Mouse (Mus musculus) gastrocnemius, postnatal 14 days (tissue): Measurements from ENCODE around the gene Trir. TPM values are rescaled to one million over a fixed set of nuclear protein-coding genes. Genes with fewer than 3 reads are reported as not detected.

Source experiments
- DNase-seq: peaks from one replicate; pipeline ENCODE4 v3.0.0; 2021; ENCODE audit warnings: mixed read lengths
- intact Hi-C: fragments of 180-260 bp; cut with DNase I; formaldehyde crosslinking; loops from one replicate; pipeline ENCODE4 v1.15.1; 2025; ENCODE audit warnings: low total_unique reads
- total RNA-seq, 2 experiments: library from RNA; stranded (reverse); gene quantifications; 2 replicates each; pipeline ENCODE4 v1.2.3; 2021

The Trir gene
- total RNA-seq, 2 experiments from 2014 or later: 77.5 to 92.1 TPM

- intact Hi-C loops: no loop called here
- DNase-seq: peak; percentile 96
Measured at GRCm38 (mm10) chr8:84990349-84990748, 36.3 kb upstream of the Trir start, which contains the start of gene Hook2. TSS of gene Hook2 (plus strand) at chr8:84990603.

- intact Hi-C loops: no loop called here
- DNase-seq: peak; percentile 40
Measured at GRCm38 (mm10) chr8:84990836-84991235, 35.8 kb upstream of the Trir start.

- intact Hi-C loops: no loop called here
- DNase-seq: no peak
Measured at GRCm38 (mm10) chr8:84994375-84994774, 32.2 kb upstream of the Trir start.

DNA sequence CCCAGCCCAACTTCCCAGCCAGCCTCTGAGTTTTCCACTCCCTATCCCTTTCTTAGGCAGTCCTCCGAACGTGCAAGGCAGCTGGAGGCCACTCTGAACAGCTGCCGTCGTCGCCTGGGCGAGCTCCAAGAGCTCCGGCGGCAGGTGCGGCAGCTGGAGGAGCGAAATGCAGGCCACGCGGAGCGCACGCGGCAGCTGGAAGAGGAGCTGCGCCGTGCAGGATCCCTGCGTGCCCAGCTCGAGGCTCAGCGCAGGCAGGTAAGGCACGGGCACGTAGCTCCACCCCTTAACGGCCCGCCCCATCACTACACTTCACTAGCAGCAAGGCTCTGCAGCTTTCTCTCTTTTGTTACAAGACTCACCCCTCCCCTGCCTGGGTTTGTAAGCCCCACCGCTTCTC lies 30.9 kb upstream of the Trir start:
- DNase-seq: peak; percentile 56
- intact Hi-C loops: loop anchor here (5.0 kb wide), 1 partner anchor 68 kb away; no protein-coding TSS in a partner anchor

DNA sequence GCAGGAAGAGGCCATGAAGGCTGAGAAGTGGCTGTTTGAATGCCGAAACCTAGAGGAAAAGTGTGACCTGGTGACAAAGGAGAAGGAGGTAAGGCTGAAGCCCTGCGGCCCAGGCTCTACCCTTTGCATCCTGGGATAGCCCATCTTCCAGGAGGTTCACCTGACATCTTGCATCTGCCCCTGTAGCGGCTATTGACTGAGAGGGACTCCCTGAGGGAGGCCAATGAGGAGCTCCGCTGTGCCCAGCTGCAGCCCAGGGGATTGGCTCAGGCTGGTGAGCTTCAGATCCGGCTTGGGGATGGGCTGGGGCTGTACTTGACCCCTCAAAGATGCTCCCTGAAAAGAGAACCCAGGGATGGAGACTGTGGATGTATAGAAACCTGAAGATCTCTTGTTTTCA lies 29.6 kb upstream of the Trir start:
- DNase-seq: no peak
- intact Hi-C loops: loop anchor here (5.0 kb wide), 1 partner anchor 70 kb away; no protein-coding TSS in a partner anchor

- peak; percentile 92 for DNase-seq
- intact Hi-C loops: loop anchor here (5.0 kb wide), 1 partner anchor 70 kb away; no protein-coding TSS in a partner anchor
Measured at GRCm38 (mm10) chr8:84997649-84998295, 28.9 kb upstream of the Trir start.

- intact Hi-C loops: no loop called here
- DNase-seq: peak; percentile 52
Measured at GRCm38 (mm10) chr8:85007686-85008085, 18.9 kb upstream of the Trir start.

- no peak for DNase-seq
- intact Hi-C loops: no loop called here
Measured at GRCm38 (mm10) chr8:85011242-85011641, 15.4 kb upstream of the Trir start.

DNA sequence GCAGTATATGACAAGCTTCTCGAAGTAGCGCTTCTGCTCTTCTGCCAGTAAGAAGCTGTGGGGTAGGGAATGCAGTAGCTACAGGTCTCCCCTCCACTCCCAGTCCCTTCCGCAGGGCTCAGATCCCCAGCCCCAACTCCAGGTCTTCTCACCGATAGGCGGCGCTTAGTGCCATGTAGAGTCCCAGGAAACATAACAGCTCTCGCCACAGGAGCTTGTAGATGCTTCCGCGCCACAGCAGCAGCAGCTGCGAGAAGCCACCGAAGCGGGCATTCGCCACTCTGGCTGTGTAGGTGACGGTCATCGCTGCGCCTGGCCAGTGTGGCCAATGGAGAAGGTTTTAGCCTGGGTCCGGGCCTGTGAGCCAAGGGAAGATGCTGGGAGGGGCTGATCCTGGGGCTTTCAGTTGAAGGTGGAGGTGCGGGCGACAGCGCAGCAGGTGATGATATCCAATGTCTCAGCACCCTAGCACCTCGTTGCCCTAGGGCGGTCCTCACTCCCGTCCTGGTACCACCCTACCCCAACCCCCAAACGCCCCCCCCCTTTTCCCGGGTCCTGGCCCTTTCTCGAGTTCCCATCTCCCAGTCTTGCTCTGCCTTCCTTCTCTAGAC lies 13.3 kb upstream of the Trir start:
- peak; percentile 63 for DNase-seq
- intact Hi-C loops: no loop called here

- DNase-seq: no peak
- intact Hi-C loops: no loop called here
Measured at GRCm38 (mm10) chr8:85014431-85014830, 12.2 kb upstream of the Trir start, which contains the start of gene Best2. TSS of gene Best2 (minus strand) at chr8:85014531.

GRCm38 (mm10) chr8:85016724-85017123 lies 9.9 kb upstream of the Trir start:
- intact Hi-C loops: no loop called here
- DNase-seq: no peak

DNA sequence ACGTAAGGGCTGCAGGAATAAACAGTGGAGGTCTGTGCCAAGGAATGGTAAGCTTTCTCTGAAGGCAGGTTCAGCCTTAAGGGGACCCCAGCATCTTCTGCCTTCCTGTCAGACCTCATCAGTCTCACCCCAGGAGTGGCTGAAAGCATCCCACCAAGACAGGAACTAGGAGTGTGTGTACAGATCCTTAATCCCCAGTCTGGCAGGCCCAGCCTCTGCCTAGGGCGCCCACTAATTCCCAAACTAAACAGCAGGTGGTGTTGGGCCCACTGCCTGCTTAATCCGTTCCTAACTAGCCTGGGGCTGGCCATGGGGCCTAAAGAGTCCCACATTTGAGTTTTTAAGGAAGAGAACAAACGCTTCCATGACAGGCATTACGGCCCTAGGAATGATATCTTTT lies 9.4 kb upstream of the Trir start:
- intact Hi-C loops: no loop called here
- DNase-seq: no peak

DNA sequence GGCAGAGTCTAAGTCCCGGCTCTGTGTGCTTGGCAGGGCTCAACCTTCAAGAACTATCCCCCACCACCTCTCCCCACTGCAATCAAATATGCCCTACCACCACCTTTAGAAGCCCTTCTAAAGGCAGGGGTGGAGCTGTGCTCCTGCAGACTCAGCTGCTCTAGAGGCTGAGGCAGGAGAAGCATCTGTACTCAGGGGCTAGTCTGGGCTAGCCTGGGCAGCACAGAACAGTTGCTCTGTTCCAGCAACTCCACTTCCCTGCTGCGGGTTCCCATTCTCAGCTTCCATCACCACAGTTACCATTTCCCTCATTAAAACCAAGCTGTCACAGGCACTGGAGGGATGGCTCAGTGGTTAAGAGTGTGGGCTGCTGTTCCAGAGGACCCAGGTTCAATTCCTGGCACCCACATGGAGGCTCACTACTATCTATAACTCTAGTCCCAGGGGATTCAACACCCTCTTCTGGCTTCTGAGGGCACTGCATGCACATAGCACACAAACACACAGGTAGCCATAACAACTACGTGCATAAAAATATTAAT lies 5.0 kb upstream of the Trir start:
- no peak for DNase-seq
- intact Hi-C loops: no loop called here

GRCm38 (mm10) chr8:85023846-85024245 lies 2.8 kb upstream of the Trir start:
- intact Hi-C loops: no loop called here
- DNase-seq: no peak

- intact Hi-C loops: no loop called here
- DNase-seq: peak; percentile 81
Measured at GRCm38 (mm10) chr8:85025098-85025932, 1.3 kb upstream of the Trir start, which contains the start of gene Asna1. TSS of gene Asna1 (minus strand) at chr8:85025281.

- intact Hi-C loops: no loop called here
- no peak for DNase-seq
Measured at GRCm38 (mm10) chr8:85027516-85027855, 863 bp downstream of the Trir start.

DNA sequence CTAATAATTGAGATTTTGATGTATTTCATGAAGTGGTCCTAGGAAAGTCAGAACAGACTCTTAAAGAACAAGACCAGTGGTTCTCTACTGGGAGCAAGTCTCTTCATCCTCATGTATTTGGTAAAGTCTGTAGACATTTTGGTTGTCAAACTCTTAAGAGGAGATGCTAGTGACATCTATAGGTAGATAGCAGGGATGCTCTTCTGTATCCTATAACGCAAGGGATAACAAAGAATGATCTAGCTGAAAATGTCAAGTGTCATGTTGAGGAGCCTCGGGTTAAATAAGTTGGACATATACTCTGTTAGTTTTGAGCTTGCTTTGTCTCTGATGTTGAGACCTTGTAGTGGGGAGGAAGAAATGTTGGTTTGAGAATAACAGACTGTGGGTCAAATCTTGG lies 1.3 kb downstream of the Trir start:
- DNase-seq: no peak
- intact Hi-C loops: no loop called here

- DNase-seq: no peak
- intact Hi-C loops: no loop called here
Measured at GRCm38 (mm10) chr8:85029271-85029670, 2.6 kb downstream of the Trir start.

- intact Hi-C loops: no loop called here
- no peak for DNase-seq
Measured at GRCm38 (mm10) chr8:85032622-85033311, 6.1 kb downstream of the Trir start.

GRCm38 (mm10) chr8:85033867-85034266 lies 7.2 kb downstream of the Trir start:
- DNase-seq: no peak
- intact Hi-C loops: no loop called here
